Mouse (Mus musculus) B cell, adult 62 days (primary cell): ENCODE measurements around the gene Prl7b1. TPM values are rescaled to one million over a fixed set of nuclear protein-coding genes. Genes with fewer than 3 reads are reported as not detected.

Experiments
- total RNA-seq: library from RNA; stranded (reverse); gene quantifications from 4 replicates; pipeline ENCODE4 v1.2.4, GENCODE M21; 2023

The Prl7b1 gene
- not detected in 4 replicates for total RNA-seq

GRCm38 (mm10) chr13:27610482-27610881, at the start of gene Prl7b1:
TSS of gene Prl7b1 (minus strand) at chr13:27610582.

GRCm38 (mm10) chr13:27642393-27642792, 32.0 kb upstream of the Prl7b1 start, which contains the start of gene Prl7a1:
TSS of gene Prl7a1 (minus strand) at chr13:27642493.

DNA sequence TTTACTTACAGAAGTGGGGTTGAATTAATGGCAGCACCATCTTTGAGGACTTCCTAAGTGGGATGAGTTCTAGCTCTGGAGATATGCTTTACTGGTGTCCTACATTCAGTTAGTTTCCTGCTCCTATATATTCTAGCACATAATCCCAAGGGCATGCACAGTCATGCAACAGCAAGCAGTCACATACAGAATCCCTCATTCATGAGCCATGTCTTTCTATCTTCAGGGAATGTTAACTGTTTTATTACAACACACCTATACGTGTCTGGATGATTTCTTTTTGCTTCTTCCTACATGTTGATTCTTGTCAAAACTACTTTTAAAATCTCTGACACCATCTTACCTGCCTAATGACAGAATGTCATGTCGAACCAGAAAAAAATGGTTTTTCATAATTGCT, 28.3 kb downstream of the Prl7b1 start, which contains the start of gene Prl8a1:
Gene Prl8a1 (minus strand): TSS at position 101 of the 400 bp plus-strand sequence.

DNA sequence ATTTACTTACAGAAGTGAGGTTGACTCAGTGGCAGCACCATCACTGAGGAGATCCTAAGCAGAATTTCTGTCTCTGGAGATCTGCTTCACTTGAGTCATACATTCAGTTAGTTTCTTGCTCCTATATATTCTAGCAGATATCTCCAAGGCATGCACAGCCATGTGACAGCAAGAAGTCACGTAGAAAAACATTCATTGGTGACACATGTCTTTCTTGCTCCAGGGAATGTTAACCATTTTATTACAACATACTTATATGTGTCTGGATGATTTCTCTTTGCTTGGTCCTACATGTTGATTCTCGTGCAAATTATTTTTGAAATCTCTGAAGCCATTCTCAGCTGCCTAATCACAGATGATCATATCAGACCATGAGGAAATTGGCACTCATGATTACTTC, 45.9 kb downstream of the Prl7b1 start, which contains the start of gene Prl8a9:
Gene Prl8a9 (minus strand): TSS at position 101 of the 400 bp plus-strand sequence.

Other genes starting within 250 kb of the Prl7b1 start
- gene Prl2b1, start 219.7 kb downstream of the Prl7b1 start, total RNA-seq = not detected in 4 replicates
- gene Prl8a6, start 171.9 kb downstream of the Prl7b1 start, total RNA-seq = not detected in 4 replicates
- gene Prl8a8, start 97.4 kb downstream of the Prl7b1 start, total RNA-seq = not detected in 4 replicates
- not detected in 4 replicates for gene Prl8a9, start 46.0 kb downstream of the Prl7b1 start, total RNA-seq
- gene Prl8a1, start 28.4 kb downstream of the Prl7b1 start, total RNA-seq = not detected in 4 replicates
- gene Prl7a1, start 31.9 kb upstream of the Prl7b1 start, total RNA-seq = not detected in 4 replicates
- gene Prl7a2, start 57.5 kb upstream of the Prl7b1 start, total RNA-seq = not detected in 4 replicates
- not detected in 4 replicates for gene Prl7d1, start 106.2 kb upstream of the Prl7b1 start, total RNA-seq
- not detected in 4 replicates for gene Prl7c1, start 170.2 kb upstream of the Prl7b1 start, total RNA-seq
- gene Prl2a1, start 191.1 kb upstream of the Prl7b1 start, total RNA-seq = not detected in 4 replicates
- gene Prl2c1, start 238.8 kb upstream of the Prl7b1 start, total RNA-seq = not detected in 4 replicates